21 mouse cellular contexts compared by ENCODE assay signal in the genomic region with DNA sequence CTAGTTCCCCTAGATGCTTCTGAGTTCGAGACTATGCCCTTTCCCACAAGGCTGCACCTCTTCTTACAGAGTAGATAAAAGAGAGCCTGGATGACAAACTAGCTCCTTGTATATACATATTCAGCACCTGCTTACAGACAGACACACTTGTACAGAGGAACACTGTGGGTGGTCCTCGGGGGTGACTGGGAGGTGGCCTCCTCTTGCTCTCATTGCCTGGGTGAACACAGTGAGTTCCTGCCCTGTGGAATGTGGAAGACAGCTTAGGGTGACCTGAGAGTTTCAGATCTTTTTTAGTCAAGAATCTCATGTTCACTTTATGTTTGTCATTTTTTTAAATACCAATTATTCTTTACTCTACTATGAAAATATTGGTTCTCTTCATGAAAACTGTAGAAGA.
"Had no signal": no experiment of that assay in that cellular context is flagged by ENCODE, and none has a peak within 500 bp of the region (broad histone marks: within the 10 kb centered on the region; RNA-seq: fewer than 3 reads in every experiment).

No protein-coding gene starts in this region.

- H3K9me3 ChIP-seq: liver, embryonic 15.5 days; megakaryocyte, embryonic 14.5 days; midbrain, embryonic 10.5 days; midbrain, embryonic 13.5 days; midbrain, embryonic 15.5 days; neural tube, embryonic 13.5 days; neural tube, embryonic 15.5 days had no signal

- H3K27me3 ChIP-seq: liver, embryonic 15.5 days; megakaryocyte, embryonic 14.5 days; midbrain, embryonic 13.5 days; midbrain, embryonic 15.5 days; neural tube, embryonic 13.5 days; neural tube, embryonic 15.5 days had no signal

- H3K4me1 ChIP-seq: liver, embryonic 15.5 days; megakaryocyte, embryonic 14.5 days; midbrain, embryonic 10.5 days; midbrain, embryonic 13.5 days; midbrain, embryonic 15.5 days; neural tube, embryonic 13.5 days; neural tube, embryonic 15.5 days had no signal

- H3K36me3 ChIP-seq: liver, embryonic 15.5 days had no signal

- DNase-seq: liver, postnatal 0 days; lung, embryonic 14.5 days; lung, postnatal 14 days; lung, postnatal 36 days; retina, postnatal 1 day; right cerebral cortex, adult 18-20 months; right cerebral cortex, postnatal 25 days; right cerebral cortex, postnatal 4 days; spleen, adult 18-20 months; thymus, adult 18-20 months; thymus, postnatal 14 days; thymus, postnatal 36 days had no signal

- H3K4me3 ChIP-seq: liver, embryonic 15.5 days; megakaryocyte, embryonic 14.5 days; midbrain, embryonic 10.5 days; midbrain, embryonic 13.5 days; midbrain, embryonic 15.5 days; myocyte; neural tube, embryonic 13.5 days; neural tube, embryonic 15.5 days had no signal

- H3K27ac ChIP-seq: liver, embryonic 15.5 days; macrophage; midbrain, embryonic 10.5 days; midbrain, embryonic 13.5 days; midbrain, embryonic 15.5 days; neural tube, embryonic 13.5 days; neural tube, embryonic 15.5 days had no signal
